Mouse (Mus musculus) adrenal gland, postnatal 14 days (tissue): ENCODE data around the gene Ctnnbip1. TPM values are rescaled to one million over a fixed set of nuclear protein-coding genes. Genes with fewer than 3 reads are reported as not detected.

ENCODE experiments used
- microRNA-seq, 2 experiments: library from miRNA; unstranded; fragments of <30 nt; microRNA quantifications; one replicate each; pipeline ENCODE4 v1.2.0; 2021
- total RNA-seq: library from RNA; stranded (reverse); gene quantifications from 2 replicates; pipeline ENCODE4 v1.2.3, GENCODE M21; 2021

The Ctnnbip1 gene
- total RNA-seq, 1 experiment from 2014 or later: 34.5 TPM

Small RNA genes lying within 50 kb of the gene (microRNA-seq; reads per million reads assigned to microRNA genes)
- 0.76 to 1.3 reads per million in 2 experiments for gene Mir5616

Other genes starting within 250 kb of the Ctnnbip1 start
- 132 TPM in 2 replicates for gene Kif1b, start 210.5 kb upstream of the Ctnnbip1 start, total RNA-seq
- 63.8 and 78.6 TPM in 2 replicates for gene Ube4b, start 91.5 kb upstream of the Ctnnbip1 start, total RNA-seq
- gene Rbp7, start 63.3 kb upstream of the Ctnnbip1 start, total RNA-seq: 103 and 104 TPM in 2 replicates
- not detected in 2 replicates for gene Tmem274, start 40.9 kb upstream of the Ctnnbip1 start, total RNA-seq
- gene Nmnat1, start 33.0 kb upstream of the Ctnnbip1 start, total RNA-seq: 16.1 and 17.9 TPM in 2 replicates
- gene Lzic, start 33.0 kb upstream of the Ctnnbip1 start, total RNA-seq: 32.5 and 35.6 TPM in 2 replicates
- 69.1 and 76.7 TPM in 2 replicates for gene Clstn1, start 68.2 kb downstream of the Ctnnbip1 start, total RNA-seq
- gene Pik3cd, start 184.3 kb downstream of the Ctnnbip1 start, total RNA-seq: 4.4 and 19.1 TPM in 2 replicates
- 32.1 and 36.3 TPM in 2 replicates for gene Tmem201, start 219.8 kb downstream of the Ctnnbip1 start, total RNA-seq